Mouse (Mus musculus): ENCODE measurements around the gene B130006D01Rik. TPM values are rescaled to one million over a fixed set of nuclear protein-coding genes. Genes with fewer than 3 reads are reported as not detected.
A peak's percentile ranks its signal among the peaks of the same experiment; 100 is the strongest.

Gene B130006D01Rik
- polyA plus RNA-seq, 1 experiment from 2014 or later, result 1.3 TPM

- ATAC-seq (ENCODE audit: low read depth), result no peak
- H3K27ac ChIP-seq (replicated peaks), result no peak overlapping the region
- no peaks in the 10 kb centered on the region for H3K4me1 ChIP-seq (replicated peaks)
- no peaks in the 10 kb centered on the region for H3K36me3 ChIP-seq
- 95% methylated on average over 13 of the region's 13 CpGs for WGBS
- H3K9ac ChIP-seq, result no peak overlapping the region
- H3K4me3 ChIP-seq, result no peak overlapping the region
- H3K9me3 ChIP-seq, result no peaks in the 10 kb centered on the region
- H3K4me2 ChIP-seq, result no peak overlapping the region
- H3K27me3 ChIP-seq, result no peaks in the 10 kb centered on the region
Measured at GRCm38 (mm10) chr11:95700778-95701739, 22.3 kb upstream of the B130006D01Rik start.

- H3K36me3 ChIP-seq, result no peaks in the 10 kb centered on the region
- no peaks in the 10 kb centered on the region for H3K9me3 ChIP-seq
- no peaks in the 10 kb centered on the region for H3K27me3 ChIP-seq
- WGBS, result 93% methylated on average over 12 of the region's 12 CpGs
- no peaks in the 10 kb centered on the region for H3K4me1 ChIP-seq (replicated peaks)
- no peak for ATAC-seq (ENCODE audit: low read depth)
- H3K9ac ChIP-seq, result no peak overlapping the region
- no peak overlapping the region for H3K4me3 ChIP-seq
- H3K4me2 ChIP-seq, result no peak overlapping the region
- no peak overlapping the region for H3K27ac ChIP-seq (replicated peaks)
Measured at GRCm38 (mm10) chr11:95704032-95704969, 19.1 kb upstream of the B130006D01Rik start.

- Histone ChIP-seq H3K4me3 (no peak overlapping the region), H3K4me1 (replicated peaks) (no peaks in the 10 kb centered on the region), H3K4me2 (no peak overlapping the region), H3K9ac (no peak overlapping the region), H3K9me3 (no peaks in the 10 kb centered on the region), H3K27me3 (no peaks in the 10 kb centered on the region), H3K27ac (replicated peaks) (no peak overlapping the region), H3K36me3 (no peaks in the 10 kb centered on the region)
- WGBS, result 58% methylated on average over 4 of the region's 4 CpGs
- ATAC-seq (ENCODE audit: low read depth), result no peak
Measured at GRCm38 (mm10) chr11:95704970-95705330, 18.4 kb upstream of the B130006D01Rik start.

- no peak for ATAC-seq (ENCODE audit: low read depth)
- no peaks in the 10 kb centered on the region for H3K36me3 ChIP-seq
- H3K27ac ChIP-seq (replicated peaks), result no peak overlapping the region
- H3K4me3 ChIP-seq, result no peak overlapping the region
- peaks cover 13% of the 10 kb centered on the region for H3K4me1 ChIP-seq (replicated peaks)
- H3K27me3 ChIP-seq, result no peaks in the 10 kb centered on the region
- WGBS, result 92% methylated on average over 6 of the region's 6 CpGs
- no peak overlapping the region for H3K9ac ChIP-seq
- no peaks in the 10 kb centered on the region for H3K9me3 ChIP-seq
- H3K4me2 ChIP-seq, result no peak overlapping the region
Measured at GRCm38 (mm10) chr11:95709534-95710040, 13.8 kb upstream of the B130006D01Rik start.

- no peak overlapping the region for H3K27ac ChIP-seq (replicated peaks)
- peaks cover 22% of the 10 kb centered on the region for H3K4me1 ChIP-seq (replicated peaks)
- H3K9me3 ChIP-seq, result no peaks in the 10 kb centered on the region
- no peak overlapping the region for H3K4me2 ChIP-seq
- H3K27me3 ChIP-seq, result no peaks in the 10 kb centered on the region
- no peak for ATAC-seq (ENCODE audit: low read depth)
- no peak overlapping the region for H3K4me3 ChIP-seq
- 85% methylated on average over 7 of the region's 7 CpGs for WGBS
- H3K9ac ChIP-seq, result no peak overlapping the region
- no peaks in the 10 kb centered on the region for H3K36me3 ChIP-seq
Measured at GRCm38 (mm10) chr11:95710478-95710877, 12.9 kb upstream of the B130006D01Rik start.

GRCm38 (mm10) chr11:95712085-95712562, 11.3 kb upstream of the B130006D01Rik start:
- Histone ChIP-seq H3K4me2 (peak overlapping the region; percentile 89), H3K36me3 (no peaks in the 10 kb centered on the region), H3K27me3 (no peaks in the 10 kb centered on the region), H3K4me3 (peak overlapping the region; percentile 96), H3K9ac (peak overlapping the region; percentile 98), H3K9me3 (no peaks in the 10 kb centered on the region), H3K4me1 (replicated peaks) (peaks cover 31% of the 10 kb centered on the region), H3K27ac (replicated peaks) (peak overlapping the region; percentile 99)
- 35% methylated on average over 12 of the region's 12 CpGs for WGBS
- ATAC-seq (ENCODE audit: low read depth), result peak; percentile 33; the same call in 1 of the 2 replicates

- no peaks in the 10 kb centered on the region for H3K9me3 ChIP-seq
- peak within 1 kb of the TSS; percentile 89 for H3K4me2 ChIP-seq
- under 1% methylated on average over 42 of the region's 103 CpGs for WGBS
- peak within 1 kb of the TSS; percentile 99 for H3K27ac ChIP-seq (replicated peaks)
- H3K4me1 ChIP-seq (replicated peaks), result peaks cover 31% of the 10 kb centered on the region
- H3K9ac ChIP-seq, result peak within 1 kb of the TSS; percentile 98
- H3K36me3 ChIP-seq, result no peaks in the 10 kb centered on the region
- peak within 1 kb of the TSS; percentile 96 for H3K4me3 ChIP-seq
- ATAC-seq (ENCODE audit: low read depth), result peak; percentile 91
- H3K27me3 ChIP-seq, result no peaks in the 10 kb centered on the region
Measured at GRCm38 (mm10) chr11:95712563-95713224, 10.7 kb upstream of the B130006D01Rik start, which contains the start of gene Zfp652. Gene Zfp652 (plus strand): TSS chr11:95712673.

GRCm38 (mm10) chr11:95713225-95713810, 10.1 kb upstream of the B130006D01Rik start:
- ATAC-seq (ENCODE audit: low read depth), result peak; percentile 70
- Histone ChIP-seq H3K27me3 (no peaks in the 10 kb centered on the region), H3K27ac (replicated peaks) (peak overlapping the region; percentile 99), H3K4me3 (peak overlapping the region; percentile 96), H3K4me2 (peak overlapping the region; percentile 89), H3K9ac (peak overlapping the region; percentile 98), H3K4me1 (replicated peaks) (peaks cover 31% of the 10 kb centered on the region), H3K9me3 (no peaks in the 10 kb centered on the region), H3K36me3 (no peaks in the 10 kb centered on the region)
- WGBS, result 1% methylated on average over 48 of the region's 49 CpGs

- no peak for ATAC-seq (ENCODE audit: low read depth)
- Histone ChIP-seq H3K9me3 (no peaks in the 10 kb centered on the region), H3K4me3 (peak overlapping the region; percentile 96)
Measured at GRCm38 (mm10) chr11:95713811-95714241, 9.6 kb upstream of the B130006D01Rik start.

GRCm38 (mm10) chr11:95714411-95714810, 9.0 kb upstream of the B130006D01Rik start:
- H3K27ac ChIP-seq (replicated peaks), result 0 out of 2 replicates have a peak overlapping the region, but pooled peaks have one; percentile 99
- peaks cover 31% of the 10 kb centered on the region for H3K4me1 ChIP-seq (replicated peaks)
- H3K36me3 ChIP-seq, result no peaks in the 10 kb centered on the region
- no peaks in the 10 kb centered on the region for H3K9me3 ChIP-seq
- 41% methylated on average over 7 of the region's 7 CpGs for WGBS
- ATAC-seq (ENCODE audit: low read depth), result no peak
- H3K9ac ChIP-seq, result peak overlapping the region; percentile 98
- H3K4me2 ChIP-seq, result peak overlapping the region; percentile 89
- no peaks in the 10 kb centered on the region for H3K27me3 ChIP-seq
- H3K4me3 ChIP-seq, result peak overlapping the region; percentile 96

More at GRCm38 (mm10) chr11:95713811-95714241, 9.6 kb upstream of the B130006D01Rik start:
- H3K27me3 ChIP-seq, result no peaks in the 10 kb centered on the region
- H3K4me2 ChIP-seq, result peak overlapping the region; percentile 89
- peak overlapping the region; percentile 99 for H3K27ac ChIP-seq (replicated peaks)
- peak overlapping the region; percentile 98 for H3K9ac ChIP-seq
- peaks cover 31% of the 10 kb centered on the region for H3K4me1 ChIP-seq (replicated peaks)
- H3K36me3 ChIP-seq, result no peaks in the 10 kb centered on the region
- under 1% methylated on average over 13 of the region's 13 CpGs for WGBS

- H3K9me3 ChIP-seq, result no peaks in the 10 kb centered on the region
- 0 out of 2 replicates have a peak overlapping the region, but pooled peaks have one; percentile 47 for H3K9ac ChIP-seq
- no peak overlapping the region for H3K27ac ChIP-seq (replicated peaks)
- H3K27me3 ChIP-seq, result no peaks in the 10 kb centered on the region
- H3K4me3 ChIP-seq, result no peak overlapping the region
- H3K36me3 ChIP-seq, result no peaks in the 10 kb centered on the region
- 66% methylated on average over 8 of the region's 8 CpGs for WGBS
- no peak overlapping the region for H3K4me2 ChIP-seq
- no peak for ATAC-seq (ENCODE audit: low read depth)
- peaks cover 31% of the 10 kb centered on the region for H3K4me1 ChIP-seq (replicated peaks)
Measured at GRCm38 (mm10) chr11:95716136-95716535, 7.3 kb upstream of the B130006D01Rik start.

Data from neural tube, embryonic 13.5 days (tissue).